Comparison of ENCODE assay signal across 21 mouse cellular contexts in genomic region chr5:122233077-122233581, GRCm38 (mm10). TPM values are rescaled to one million over a fixed set of nuclear protein-coding genes. Genes with fewer than 3 reads are reported as not detected.
DNase-seq lines count a peak whose midpoint lies in the region; ATAC-seq and TF ChIP-seq lines count a peak whose summit lies in the region.
"Had no signal": no experiment of that assay in that cellular context is flagged by ENCODE, and none has a peak within 500 bp of the region (broad histone marks: within the 10 kb centered on the region; RNA-seq: fewer than 3 reads in every experiment).

No protein-coding gene starts in this region.

- peak overlapping the region; percentile 73 for H3K27ac ChIP-seq in liver, postnatal 0 days (ENCODE audit: low read depth)
- H3K27ac ChIP-seq: embryonic facial prominence, embryonic 10.5 days; heart, adult 2 months; hindbrain, embryonic 14.5 days; limb, embryonic 12.5 days; stomach, postnatal 0 days had no signal

- no peak for DNase-seq in liver, postnatal 0 days
- DNase-seq in liver (no peak), 416B (ENCODE audit: low read depth) (peak; percentile 87)
- peak; percentile 51 for DNase-seq in T-cell, adult 2 months (ENCODE audit: low spot score)
- DNase-seq in right cerebral cortex, postnatal 14 days, result no peak
- no peak for DNase-seq in frontal cortex, postnatal 25 days (ENCODE audit: low spot score in 2 of 2)
- no peak for DNase-seq in layer of hippocampus, postnatal 14 days (ENCODE audit: low spot score in 2 of 2)
- DNase-seq: adrenal gland, postnatal 36 days; cerebellum, postnatal 14 days; kidney, adult 2 months; lung, adult 2 months; midbrain, embryonic 14.5 days; right cerebral cortex, postnatal 4 days had no signal

- 40% methylated on average over 14 of the region's 14 CpGs for WGBS in liver, postnatal 0 days (ENCODE audit: insufficient replicate concordance)

- H3K9me3 ChIP-seq in liver, postnatal 0 days (ENCODE audit: low read length), result no peaks in the 10 kb centered on the region
- H3K9me3 ChIP-seq: embryonic facial prominence, embryonic 10.5 days had no signal

- no peak for TF ChIP-seq CTCF in liver, postnatal 0 days (IDR thresholded peaks at IDR 0.05; ENCODE audit: low read depth)

- H3K27me3 ChIP-seq in liver, postnatal 0 days (ENCODE audit: insufficient read depth, low read length), result no peaks in the 10 kb centered on the region
- H3K27me3 ChIP-seq: limb, embryonic 12.5 days had no signal

- no peak for TF ChIP-seq EP300 in liver, postnatal 0 days (IDR thresholded peaks at IDR 0.05; ENCODE audit: low read depth)

- peak overlapping the region; percentile 15; the same call in 1 of the 2 replicates for H3K4me2 ChIP-seq in liver, postnatal 0 days (ENCODE audit: low read depth, low read length)
- H3K4me2 ChIP-seq: hindbrain, embryonic 14.5 days; limb, embryonic 12.5 days had no signal

- H3K4me1 ChIP-seq in liver, postnatal 0 days (ENCODE audit: insufficient read depth), result peaks cover 14% of the 10 kb centered on the region

- no peak overlapping the region for H3K9ac ChIP-seq in liver, postnatal 0 days (replicated peaks)
- H3K9ac ChIP-seq: hindbrain, embryonic 14.5 days; limb, embryonic 12.5 days had no signal

- no peaks in the 10 kb centered on the region; the same call in 1 of the 2 replicates for H3K36me3 ChIP-seq in liver, postnatal 0 days (replicated peaks; ENCODE audit: insufficient read depth, low read length)

- no peak overlapping the region for H3K4me3 ChIP-seq in liver, postnatal 0 days (ENCODE audit: low read depth, low read length)
- H3K4me3 ChIP-seq: embryonic facial prominence, embryonic 10.5 days; gastrocnemius, adult 2 months; heart, adult 2 months; limb, embryonic 12.5 days had no signal

- peak; percentile 40 for ATAC-seq in liver, postnatal 0 days
- peak; percentile 49 for ATAC-seq in megakaryocyte progenitor cell, adult 5-6 weeks (replicated peaks; ENCODE audit: poor library complexity)
- ATAC-seq: forebrain, embryonic 16.5 days had no signal

RNA-seq across cellular contexts. Expression of gene Hvcn1, which starts 26.5 kb away (rescaled TPM):
- polyA plus RNA-seq in liver, postnatal 0 days (2015; fragmentation: Nextera tagmentation; extraction: Ambion mirVana), result 7.0 and 7.3 TPM in 2 replicates
- total RNA-seq in megakaryocyte progenitor cell, adult 5-6 weeks (2015), result 44.0 and 65.8 TPM in 2 replicates
- total RNA-seq in megakaryocyte progenitor cell, adult 5-6 weeks (2017), result 56.6 and 72.3 TPM in 2 replicates
- total RNA-seq in layer of hippocampus, postnatal 14 days (2021), result 1 to 10 TPM; 3.4 to 5.0 TPM

RNA-seq across cellular contexts. Expression of gene Tctn1, which starts 31.1 kb away (rescaled TPM):
- 1.1 and 1.2 TPM in 2 replicates for polyA plus RNA-seq in liver, postnatal 0 days (2015; fragmentation: Nextera tagmentation; extraction: Ambion mirVana)
- total RNA-seq in megakaryocyte progenitor cell, adult 5-6 weeks (2015), result 5.1 and 6.5 TPM in 2 replicates
- total RNA-seq in megakaryocyte progenitor cell, adult 5-6 weeks (2017), result 3.7 and 5.1 TPM in 2 replicates
- total RNA-seq in layer of hippocampus, postnatal 14 days (2021), result 10 to 100 TPM; 12.7 to 13.6 TPM

RNA-seq across cellular contexts. Expression of gene Pptc7, which starts 51.0 kb away (rescaled TPM):
- polyA plus RNA-seq in liver, postnatal 0 days (2015; fragmentation: Nextera tagmentation; extraction: Ambion mirVana), result 4.4 and 5.6 TPM in 2 replicates
- 13.5 and 13.9 TPM in 2 replicates for total RNA-seq in megakaryocyte progenitor cell, adult 5-6 weeks (2015)
- 13.7 and 16.7 TPM in 2 replicates for total RNA-seq in megakaryocyte progenitor cell, adult 5-6 weeks (2017)
- 10 to 100 TPM; 34.8 to 35.3 TPM for total RNA-seq in layer of hippocampus, postnatal 14 days (2021)

Comparison
In these comparisons a context has a peak if more than half of its experiments do, and no peak if none do; other contexts are left out.
1. DNase-seq: peak in 416B (single experiment) and T-cell, adult 2 months (single experiment); none in liver, postnatal 0 days (single experiment), liver (single experiment), right cerebral cortex, postnatal 14 days (single experiment), frontal cortex, postnatal 25 days (0 of 2) and layer of hippocampus, postnatal 14 days (0 of 2).
2. RNA of gene Hvcn1, which starts 26.5 kb away (total RNA-seq): 44.0 to 72.3 TPM in megakaryocyte progenitor cell, adult 5-6 weeks; 3.4 to 5.0 TPM in layer of hippocampus, postnatal 14 days; every median in the first group is over 4 times any median in the second.